Mouse (Mus musculus) olfactory bulb, adult 2 months (tissue): Measurements from ENCODE around the gene Evx2. TPM values are rescaled to one million over a fixed set of nuclear protein-coding genes. Genes with fewer than 3 reads are reported as not detected.

Experiments
- H3K27ac ChIP-seq: fragments of 200-500 bp; 2 replicates; pipeline ENCODE4 v1.5.1; 2012; ENCODE audit warnings: low read depth, low read length; ENCODE audit not compliant: insufficient read depth
- H3K4me1 ChIP-seq: fragments of 200-500 bp; 2 replicates; pipeline ENCODE4 v1.6.1; 2012; ENCODE audit warnings: low read length; ENCODE audit not compliant: control insufficient read depth, insufficient read depth
- H3K4me3 ChIP-seq: fragments of 200-500 bp; 2 replicates; pipeline ENCODE4 v1.5.1; 2012; ENCODE audit warnings: mild to moderate bottlenecking, low read depth, low read length, moderate library complexity; ENCODE audit not compliant: insufficient read depth
- CTCF ChIP-seq: fragments of 200-500 bp; IDR thresholded peaks from 2 replicates; pipeline ENCODE4 v1.5.1; 2012; ENCODE audit warnings: low read depth, mild to moderate bottlenecking, low read length, moderate library complexity; ENCODE audit not compliant: insufficient read depth
- POLR2A ChIP-seq: fragments of 200-500 bp; IDR thresholded peaks from 2 replicates; pipeline ENCODE4 v1.6.1; 2012; ENCODE audit warnings: mild to moderate bottlenecking, low read depth, low read length, moderate library complexity; ENCODE audit not compliant: insufficient read depth
- WGBS: fragments of 180-500 bp; shearing (Covaris S2); methylation state at CpG from one replicate; pipeline ENCODE4 v1.1.7; 2018; 5-methylcytosine and 5-hydroxymethylcytosine counted together
- polyA plus RNA-seq: library from polyadenylated mRNA; stranded (reverse); fragments of >200 nt; gene quantifications from 2 replicates; pipeline ENCODE4 v1.2.4, GENCODE M21; 2012; ENCODE audit warnings: low replicate concordance; ENCODE audit not compliant: missing spikeins, insufficient read depth, insufficient read length

Evx2 gene
- polyA plus RNA-seq, 1 experiment = not detected

- TF ChIP-seq POLR2A = no peak
- TF ChIP-seq CTCF = no peak
- H3K4me3 ChIP-seq = no peak overlapping the region
- no peak overlapping the region for H3K27ac ChIP-seq
- no peaks in the 10 kb centered on the region for H3K4me1 ChIP-seq
- 17% methylated on average over 8 of the region's 8 CpGs for WGBS
These were observed 31.0 kb upstream of the Evx2 start for GRCm38 (mm10) chr2:74690338-74690716.

- 3% methylated on average over 24 of the region's 24 CpGs for WGBS
These were observed 30.4 kb upstream of the Evx2 start for GRCm38 (mm10) chr2:74689574-74690337.

GRCm38 (mm10) chr2:74688795-74689573 is 29.6 kb upstream of the Evx2 start:
- no peaks in the 10 kb centered on the region for H3K4me1 ChIP-seq
- no peak overlapping the region for H3K27ac ChIP-seq
- no peak for TF ChIP-seq POLR2A
- TF ChIP-seq CTCF = no peak
- H3K4me3 ChIP-seq = no peak overlapping the region
- WGBS = 7% methylated on average over 12 of the region's 12 CpGs

More at GRCm38 (mm10) chr2:74689574-74690337, 30.4 kb upstream of the Evx2 start:
- no peak overlapping the region for H3K27ac ChIP-seq
- TF ChIP-seq POLR2A (no peak), CTCF (no peak)
- H3K4me3 ChIP-seq = no peak overlapping the region
- H3K4me1 ChIP-seq = no peaks in the 10 kb centered on the region

- H3K4me3 ChIP-seq = no peak overlapping the region
- H3K27ac ChIP-seq = no peak overlapping the region
- no peak for TF ChIP-seq POLR2A
- no peak for TF ChIP-seq CTCF
- no peaks in the 10 kb centered on the region for H3K4me1 ChIP-seq
- WGBS = 3% methylated on average over 31 of the region's 31 CpGs
These were observed 28.6 kb upstream of the Evx2 start for GRCm38 (mm10) chr2:74687698-74688555.

- Histone ChIP-seq H3K4me1 (no peaks in the 10 kb centered on the region), H3K4me3 (no peak overlapping the region), H3K27ac (no peak overlapping the region)
- WGBS = 3% methylated on average over 27 of the region's 27 CpGs
- TF ChIP-seq POLR2A = no peak
- no peak for TF ChIP-seq CTCF
These were observed 27.8 kb upstream of the Evx2 start for GRCm38 (mm10) chr2:74686988-74687697.

- Histone ChIP-seq H3K4me1 (no peaks in the 10 kb centered on the region), H3K4me3 (no peak overlapping the region), H3K27ac (no peak overlapping the region)
- 8% methylated on average over 17 of the region's 17 CpGs for WGBS
- TF ChIP-seq CTCF (no peak), POLR2A (no peak)
These were observed 27.1 kb upstream of the Evx2 start for GRCm38 (mm10) chr2:74686301-74686987.

- H3K4me3 ChIP-seq = no peak overlapping the region
- WGBS = 10% methylated on average over 4 of the region's 4 CpGs
- H3K4me1 ChIP-seq = no peaks in the 10 kb centered on the region
- TF ChIP-seq POLR2A (no peak), CTCF (no peak)
- H3K27ac ChIP-seq = no peak overlapping the region
These were observed 25.8 kb upstream of the Evx2 start for GRCm38 (mm10) chr2:74685059-74685603.
